Mouse (Mus musculus) spleen, adult 2 months (tissue): ENCODE measurements around the gene Lnpk.

Source experiments
- CTCF ChIP-seq: fragments of 200-500 bp; IDR thresholded peaks from 2 replicates; pipeline ENCODE4 v1.5.1; 2011; ENCODE audit warnings: mild to moderate bottlenecking, inconsistent platforms; ENCODE audit not compliant: insufficient read depth, insufficient read length, insufficient replicate concordance; ENCODE audit errors: extremely low read depth
- POLR2A ChIP-seq: fragments of 200-500 bp; IDR thresholded peaks from 2 replicates; pipeline ENCODE4 v1.6.1; 2011; ENCODE audit warnings: low read depth, low read length, inconsistent platforms

DNA sequence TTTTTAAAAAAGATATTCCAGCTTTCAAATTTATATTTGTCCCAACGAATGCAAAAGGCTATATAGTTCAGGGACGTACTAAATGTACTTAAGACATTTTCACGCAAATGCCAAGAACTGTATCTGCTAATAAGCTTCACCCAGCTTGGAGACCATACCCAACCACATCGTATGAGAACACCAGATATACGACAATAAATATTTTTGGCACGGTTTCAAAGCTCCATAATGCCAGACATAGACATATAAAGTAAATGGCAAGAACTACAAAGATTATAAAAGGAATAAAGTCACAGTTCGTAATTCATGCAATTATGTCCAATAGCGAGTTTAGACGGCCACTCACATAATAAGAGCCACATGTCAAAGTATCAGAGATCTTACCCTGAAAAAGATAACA lies 38.5 kb upstream of the Lnpk start:
- TF ChIP-seq CTCF (no peak), POLR2A (no peak)
